Mouse (Mus musculus) bone marrow, adult 2 months (tissue): ENCODE results near the gene Klf4. TPM values are rescaled to one million over a fixed set of nuclear protein-coding genes. Genes with fewer than 3 reads are reported as not detected.

Experiments used
- H3K27ac ChIP-seq: fragments of 200-500 bp; 2 replicates; pipeline ENCODE4 v1.5.1; 2012; ENCODE audit warnings: low read depth, mild to moderate bottlenecking, control low read depth, inconsistent platforms, low read length; ENCODE audit not compliant: control insufficient read depth, poor library complexity, insufficient read depth
- H3K4me1 ChIP-seq: fragments of 200-500 bp; 2 replicates; pipeline ENCODE4 v1.6.1; 2011; ENCODE audit warnings: low read length; ENCODE audit not compliant: control insufficient read depth, insufficient read depth
- H3K4me3 ChIP-seq: fragments of 200-500 bp; replicated peaks from 2 replicates; pipeline ENCODE3; 2011; ENCODE audit warnings: mild to moderate bottlenecking, low read depth, low read length, control low read depth; ENCODE audit not compliant: control insufficient read depth
- CTCF ChIP-seq: fragments of 200-500 bp; IDR thresholded peaks from 2 replicates; pipeline ENCODE4 v1.5.1; 2011; ENCODE audit warnings: low read length, control low read depth; ENCODE audit not compliant: control insufficient read depth, insufficient read depth
- POLR2A ChIP-seq: fragments of 200-500 bp; IDR thresholded peaks from 2 replicates; pipeline ENCODE4 v1.6.1; 2011; ENCODE audit warnings: low read depth, mild to moderate bottlenecking, control low read depth, low read length, borderline replicate concordance; ENCODE audit not compliant: control insufficient read depth
- WGBS: fragments of 180-500 bp; shearing (Covaris S2); methylation state at CpG from one replicate; pipeline ENCODE4 v1.1.7; 2018; 5-methylcytosine and 5-hydroxymethylcytosine counted together
- polyA plus RNA-seq: library from polyadenylated mRNA; stranded (reverse); fragments of >200 nt; gene quantifications from 2 replicates; pipeline ENCODE4 v1.2.4, GENCODE M21; 2011; ENCODE audit warnings: low replicate concordance; ENCODE audit not compliant: missing spikeins, insufficient read depth, insufficient read length

The Klf4 gene
- polyA plus RNA-seq, 1 experiment = 17.3 TPM

DNA sequence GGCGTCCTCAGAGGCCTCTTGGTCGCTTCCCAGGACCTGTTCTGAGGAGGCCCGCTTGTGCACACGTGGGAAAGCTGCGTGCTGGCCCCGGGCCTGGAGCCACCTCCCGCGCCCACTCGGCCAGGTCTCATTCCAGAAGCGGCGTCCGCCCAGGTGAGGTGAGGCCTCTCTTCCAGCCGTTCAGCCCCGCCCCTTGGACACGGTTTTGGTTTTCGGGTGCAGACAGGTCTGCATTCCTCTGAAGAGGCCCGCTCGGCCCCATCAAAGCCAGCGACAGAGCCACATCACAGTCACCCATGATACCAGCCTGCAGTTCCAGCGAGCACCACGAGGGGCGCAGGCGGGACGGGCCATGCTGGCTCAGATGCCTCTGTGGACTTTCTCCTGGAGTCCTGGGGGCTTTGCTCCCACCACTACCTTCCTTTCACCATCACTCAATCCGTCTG, 51.9 kb downstream of the Klf4 start:
- no peak for TF ChIP-seq POLR2A
- TF ChIP-seq CTCF = peak; percentile 87
- Histone ChIP-seq H3K4me3 (no peak overlapping the region), H3K27ac (no peak overlapping the region), H3K4me1 (no peaks in the 10 kb centered on the region)
- WGBS = 53% methylated on average over 25 of the region's 25 CpGs

DNA sequence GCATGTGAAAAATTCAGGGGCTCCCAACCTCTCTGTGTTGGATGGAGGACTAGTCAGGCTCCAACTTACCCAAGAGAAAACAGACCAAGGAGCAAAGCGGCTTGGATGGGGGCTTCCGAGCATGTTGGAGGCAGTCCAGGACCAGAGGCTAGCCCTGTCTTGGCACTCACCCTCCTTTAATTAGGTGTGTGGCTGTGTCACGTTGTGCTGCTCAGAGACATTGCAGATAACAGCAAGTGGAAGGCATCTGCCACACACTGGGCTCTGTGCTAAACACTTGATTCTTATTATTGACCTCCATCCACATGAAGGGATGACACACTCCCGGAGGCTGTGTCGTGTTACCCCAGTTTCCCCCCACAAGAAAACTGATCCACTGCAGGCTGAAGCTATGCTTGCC, 53.9 kb downstream of the Klf4 start:
- WGBS = 84% methylated on average over 5 of the region's 5 CpGs
- no peak for TF ChIP-seq CTCF
- TF ChIP-seq POLR2A = no peak
- no peak overlapping the region for H3K27ac ChIP-seq
- H3K4me3 ChIP-seq = no peak overlapping the region
- no peaks in the 10 kb centered on the region for H3K4me1 ChIP-seq

DNA sequence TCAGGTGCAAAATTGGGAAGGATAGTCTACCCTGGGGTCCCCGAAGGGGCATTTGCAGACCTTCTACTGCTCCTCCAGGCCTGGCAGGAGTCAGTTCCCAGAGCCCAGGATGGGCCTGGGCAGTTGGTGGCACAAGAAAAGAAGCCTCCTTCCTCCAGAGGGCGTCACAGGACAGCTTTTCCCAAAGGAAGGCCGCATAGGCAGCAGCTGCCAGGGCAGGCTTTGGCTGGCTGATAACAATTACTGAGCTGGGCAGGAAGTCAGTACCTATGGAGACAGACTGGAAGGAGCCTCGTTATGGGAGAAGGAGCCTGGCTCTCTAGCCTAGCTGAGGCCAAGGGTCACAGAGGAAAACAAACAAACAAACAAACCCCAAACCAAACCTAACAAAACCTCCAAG, 54.3 kb downstream of the Klf4 start:
- no peaks in the 10 kb centered on the region for H3K4me1 ChIP-seq
- no peak overlapping the region for H3K27ac ChIP-seq
- 60% methylated on average over 4 of the region's 4 CpGs for WGBS
- no peak overlapping the region for H3K4me3 ChIP-seq
- TF ChIP-seq CTCF = no peak
- no peak for TF ChIP-seq POLR2A

DNA sequence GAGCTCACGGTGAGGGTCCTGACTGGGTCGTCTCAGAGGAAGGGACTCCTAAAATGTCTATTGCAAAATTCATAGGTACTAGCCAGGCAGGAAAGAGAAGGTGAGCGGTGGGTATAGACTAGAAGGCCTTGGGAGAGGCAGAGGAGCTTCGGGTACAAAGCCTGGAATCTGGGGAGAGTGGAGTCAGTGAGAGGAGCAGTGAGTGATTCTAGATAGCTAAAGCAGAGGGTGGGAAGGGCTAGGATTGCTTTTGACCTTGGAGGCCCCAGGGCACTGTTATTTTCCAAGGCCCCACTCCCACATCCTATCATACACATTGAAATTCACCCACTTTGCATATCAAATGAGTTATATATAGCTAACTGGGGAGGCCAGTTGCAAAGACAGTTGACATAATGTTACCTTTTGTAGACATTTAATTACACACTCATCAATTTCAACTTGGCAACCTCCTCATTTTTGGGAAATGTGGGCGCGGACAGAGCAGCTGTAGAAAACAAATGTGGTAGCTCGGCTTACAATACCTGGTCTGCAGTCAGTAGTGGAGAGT, 55.0 kb downstream of the Klf4 start:
- TF ChIP-seq POLR2A = no peak
- TF ChIP-seq CTCF = no peak
- WGBS = 85% methylated on average over 7 of the region's 7 CpGs
- Histone ChIP-seq H3K4me1 (no peaks in the 10 kb centered on the region), H3K4me3 (no peak overlapping the region), H3K27ac (no peak overlapping the region)

Other genes starting within 250 kb of the Klf4 start
- 25.6 and 66.0 TPM in 2 replicates for gene Rad23b, start 182.4 kb downstream of the Klf4 start, polyA plus RNA-seq